Mouse (Mus musculus): ENCODE data around the gene Gtf3c6.

Gtf3c6 gene

DNA sequence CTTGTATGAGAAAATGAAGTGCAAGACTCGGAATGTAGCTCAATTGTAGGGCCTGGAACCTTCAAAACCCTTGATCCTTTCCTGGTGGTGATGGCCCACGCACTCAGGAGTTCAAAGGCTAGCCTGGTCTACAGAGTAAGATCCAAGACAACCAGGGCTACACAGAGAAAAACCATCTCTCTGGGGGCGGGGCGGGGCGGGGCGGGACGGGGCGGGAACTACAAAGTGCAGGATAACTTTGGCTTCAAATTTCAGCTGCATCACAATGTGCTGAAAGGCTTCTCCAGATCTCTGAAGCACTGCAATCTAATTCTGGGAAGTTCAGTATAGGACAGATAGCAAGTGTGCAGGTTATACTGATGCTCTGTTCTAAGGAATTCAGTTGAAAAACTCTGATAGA is 1.6 kb upstream of the Gtf3c6 start:
- peak; percentile 29 for DNase-seq (ENCODE audit: extremely low read depth, insufficient read length, low spot score)

DNA sequence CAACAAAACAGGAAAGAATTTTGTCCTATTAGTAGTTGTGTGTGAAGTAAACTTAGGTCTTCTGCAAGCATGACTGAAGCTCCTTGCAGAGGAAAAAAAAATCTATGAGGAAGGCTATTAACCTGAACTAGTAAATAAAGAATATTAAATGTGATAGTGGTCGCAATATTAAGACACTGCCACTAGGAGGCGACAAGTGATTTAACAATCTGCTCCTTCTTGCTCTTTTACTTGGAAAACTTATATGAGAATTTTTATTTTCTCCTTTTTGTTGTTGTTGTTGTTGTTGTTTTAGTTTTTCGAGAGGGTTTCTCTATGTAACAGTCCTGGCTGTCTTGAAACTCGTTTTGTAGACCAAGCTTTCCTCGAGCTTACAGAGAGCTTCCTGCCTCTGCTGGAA is 1.1 kb upstream of the Gtf3c6 start:
- DNase-seq (ENCODE audit: extremely low read depth, insufficient read length, low spot score), result peak; percentile 33

DNA sequence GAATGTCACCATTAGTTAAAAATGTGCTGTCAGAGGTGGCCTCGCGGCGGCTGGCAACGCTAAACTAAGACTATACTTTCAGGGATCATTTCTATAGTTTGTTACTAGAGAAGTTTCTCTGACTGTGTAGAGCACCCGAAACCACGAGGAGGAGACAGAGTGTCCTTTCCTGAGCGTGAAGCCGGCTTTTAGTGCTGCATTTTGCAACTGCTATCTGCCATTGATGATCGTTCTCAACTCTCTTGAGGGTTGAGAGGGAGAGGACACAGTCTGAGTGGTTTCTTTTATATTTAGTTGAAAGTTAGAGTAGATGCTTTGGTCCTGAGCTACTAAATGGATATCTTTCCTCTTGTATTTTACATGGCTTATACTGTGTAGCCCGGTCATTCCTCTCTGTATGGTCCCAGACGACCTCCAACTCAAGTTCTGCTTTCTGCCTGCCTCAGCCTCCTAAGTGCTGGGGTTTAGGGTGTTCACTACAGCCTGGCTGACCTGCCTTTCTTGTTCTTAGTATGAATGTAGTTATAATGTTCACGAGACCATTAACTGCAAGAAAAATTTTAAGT is 576 bp upstream of the Gtf3c6 start:
- DNase-seq (ENCODE audit: extremely low read depth, insufficient read length, low spot score), result peak; percentile 80

DNA sequence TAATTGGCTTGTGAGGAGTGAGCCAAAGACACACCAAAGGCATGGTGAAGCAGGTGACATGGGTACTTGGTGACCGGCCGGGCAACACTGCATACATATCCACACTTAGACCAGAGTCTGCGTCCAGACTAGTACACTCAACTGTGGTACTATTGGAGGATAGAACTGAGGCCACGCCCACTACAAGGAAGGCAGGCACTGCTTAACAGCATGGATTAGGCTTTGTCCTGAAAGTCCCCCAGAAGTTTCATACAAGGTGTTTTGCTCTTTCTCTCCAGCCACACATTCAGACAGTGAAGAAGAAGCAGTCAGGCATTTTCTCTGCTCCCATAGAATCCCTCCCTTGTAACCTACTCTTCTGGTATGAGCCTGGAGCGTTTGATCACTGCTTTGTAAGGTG is 1.2 kb downstream of the Gtf3c6 start:
- DNase-seq (ENCODE audit: extremely low read depth, insufficient read length, low spot score), result peak; percentile 44

DNA sequence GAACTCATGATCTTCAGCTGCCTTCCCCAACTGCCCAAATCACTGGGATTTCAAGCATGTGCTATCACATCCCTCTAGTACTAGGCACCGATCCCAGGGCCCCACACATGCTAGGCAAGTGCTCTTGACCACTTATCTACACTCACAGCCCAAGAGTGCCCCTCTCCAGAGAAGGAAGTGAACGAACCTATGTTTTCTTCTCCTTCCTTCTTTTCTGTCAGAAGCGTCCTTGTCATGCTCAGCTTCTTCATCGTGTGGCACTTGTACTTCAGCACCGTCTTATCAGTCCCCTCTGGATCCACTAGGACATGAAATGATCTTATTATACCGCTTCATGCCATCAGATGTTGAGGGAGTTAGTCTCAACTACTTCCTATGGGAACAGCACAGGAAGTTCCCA is 6.9 kb downstream of the Gtf3c6 start:
- DNase-seq (ENCODE audit: extremely low read depth, insufficient read length, low spot score), result no peak

DNA sequence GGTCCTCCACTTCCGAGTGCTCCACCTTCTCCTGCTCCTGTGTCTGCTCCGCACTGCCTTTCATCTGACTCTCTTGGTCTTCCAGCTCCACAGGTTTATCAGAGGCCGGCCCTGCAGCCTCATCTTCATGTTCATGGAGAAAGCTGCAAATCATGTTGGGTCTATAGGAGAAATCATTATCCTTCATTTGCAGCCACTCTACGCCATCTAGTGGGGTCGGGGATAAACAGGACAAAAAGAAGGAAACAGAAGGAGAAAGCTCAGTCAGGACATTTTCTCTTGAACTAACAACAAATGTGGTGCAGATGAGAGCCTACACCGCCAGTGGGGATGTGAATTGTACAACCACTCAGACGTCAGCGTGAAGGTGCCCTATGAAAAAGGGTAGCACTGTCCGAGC is 8.3 kb downstream of the Gtf3c6 start:
- DNase-seq (ENCODE audit: extremely low read depth, insufficient read length, low spot score), result no peak

DNA sequence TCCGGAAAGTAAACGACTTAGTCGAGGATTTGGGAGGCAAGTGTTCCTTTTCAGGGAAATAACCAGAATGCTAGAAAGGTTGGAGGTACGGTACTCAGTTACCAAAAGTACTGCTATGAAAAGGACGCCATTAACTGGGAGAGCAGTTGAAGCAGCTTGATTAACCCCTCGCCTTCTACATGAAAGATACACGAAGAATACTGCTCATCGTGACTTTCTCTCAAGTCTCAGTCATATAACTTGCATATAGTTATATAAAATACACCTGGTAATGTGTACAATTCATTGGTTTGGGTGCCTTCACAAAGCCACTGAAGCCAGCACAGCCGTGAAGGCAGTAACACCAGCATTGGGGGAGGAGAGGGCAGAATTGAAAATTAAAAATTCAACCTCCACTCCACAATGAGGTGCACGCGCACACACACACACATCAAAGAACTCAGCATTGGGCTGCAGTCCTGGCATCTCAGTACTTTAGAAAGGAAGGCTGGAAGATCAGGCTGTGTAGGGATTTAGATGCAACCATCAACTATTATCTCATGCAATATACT is 10.7 kb downstream of the Gtf3c6 start:
- no peak for DNase-seq (ENCODE audit: extremely low read depth, insufficient read length, low spot score)

DNA sequence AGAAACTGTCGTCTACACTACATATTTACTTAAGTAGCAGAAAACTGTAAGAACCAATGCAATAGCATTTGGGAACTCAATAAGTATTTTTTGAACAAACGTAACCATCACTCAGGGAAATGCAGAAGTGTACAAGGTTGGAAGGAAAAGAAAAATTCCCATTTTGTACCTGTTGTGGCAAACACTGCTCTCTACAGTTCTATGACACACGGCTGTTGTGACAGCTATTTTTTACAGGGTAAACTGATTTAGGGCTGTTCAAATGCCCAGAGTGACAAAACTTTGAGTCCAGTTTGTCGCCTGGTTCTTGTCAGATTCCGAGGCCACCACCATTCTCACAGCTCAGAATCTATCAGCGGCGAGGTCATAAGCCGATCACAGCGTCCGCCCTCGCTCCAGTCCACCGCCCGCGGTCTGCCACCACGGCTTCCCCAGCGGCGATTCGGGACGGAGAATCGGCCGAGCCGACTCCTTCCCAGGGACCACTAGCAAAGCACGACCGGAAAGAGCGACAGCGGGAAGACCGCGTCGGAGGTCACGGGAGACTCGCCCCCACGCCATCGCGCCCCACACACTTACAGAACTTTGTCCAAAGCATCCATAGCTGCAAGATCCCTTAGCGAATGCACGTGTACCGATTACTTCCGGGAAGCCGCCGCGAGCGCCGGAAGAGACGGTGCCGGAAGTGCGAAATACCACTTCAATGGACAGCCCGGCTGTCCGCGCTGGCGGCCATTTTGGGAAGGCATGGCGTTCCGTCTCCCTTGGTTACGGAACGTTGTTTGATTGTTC is 11.3 kb downstream of the Gtf3c6 start, which contains the start of gene Rpf2:
Gene Rpf2 (minus strand): TSS at position 663 of the 792 bp plus-strand sequence.
- peak; percentile 88 for DNase-seq (ENCODE audit: extremely low read depth, insufficient read length, low spot score)

DNA sequence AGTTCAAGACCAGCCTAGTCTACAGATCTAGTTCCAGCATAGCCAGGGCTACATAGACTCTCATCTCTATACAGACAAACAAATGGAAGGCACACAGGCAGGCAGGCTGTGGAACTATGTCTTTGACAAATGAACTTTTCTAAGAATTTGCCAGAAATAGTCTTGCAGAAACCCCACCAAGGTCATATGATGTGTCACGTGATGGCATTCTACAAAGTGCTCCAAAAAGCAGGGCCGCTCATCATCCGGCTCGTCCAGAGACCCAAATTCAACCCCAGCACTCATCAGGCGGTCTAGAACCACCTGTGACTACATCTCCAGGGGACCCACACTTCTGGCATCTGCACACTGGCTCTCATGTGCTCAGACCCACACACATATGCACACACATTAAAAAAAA is 20.1 kb downstream of the Gtf3c6 start:
- no peak for DNase-seq (ENCODE audit: extremely low read depth, insufficient read length, low spot score)

DNA sequence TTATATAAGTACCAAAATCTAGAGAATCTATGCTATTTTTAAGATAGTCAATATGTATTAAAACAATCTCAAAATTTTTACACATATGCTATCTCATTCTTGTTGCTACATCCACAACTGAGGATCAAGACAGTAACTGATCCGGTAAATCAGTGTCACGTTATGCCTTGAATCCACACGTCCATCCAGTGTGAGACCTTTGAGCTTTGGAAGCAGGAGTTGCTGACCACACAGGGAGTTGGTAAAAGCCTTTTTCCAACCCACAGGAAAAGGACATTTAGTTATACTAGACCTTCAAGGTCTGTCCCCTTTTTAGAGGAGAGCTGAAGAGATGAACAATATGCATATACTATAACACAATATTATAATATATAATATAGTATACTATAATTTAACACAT is 24.7 kb downstream of the Gtf3c6 start:
- DNase-seq (ENCODE audit: extremely low read depth, insufficient read length, low spot score), result no peak

DNA sequence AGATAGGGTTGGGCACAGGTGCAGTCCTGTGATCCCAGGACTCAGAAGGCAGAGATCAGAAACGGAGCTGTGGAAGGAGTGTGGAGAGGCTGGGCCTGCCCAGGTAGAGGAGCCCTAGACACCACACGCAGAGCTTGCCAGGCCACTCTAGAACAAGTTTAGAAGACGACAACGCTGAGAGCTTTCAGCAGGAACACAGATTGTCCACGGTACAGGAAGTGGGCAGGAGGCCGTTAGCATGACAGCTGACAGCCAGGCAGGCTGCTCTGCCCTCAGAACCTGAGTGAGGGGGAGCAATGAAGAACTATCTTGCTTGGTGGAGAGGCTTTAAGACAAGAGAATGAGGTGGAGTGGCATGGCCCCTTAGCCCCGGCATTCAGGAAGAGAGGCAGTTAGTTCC is 25.5 kb downstream of the Gtf3c6 start:
- DNase-seq (ENCODE audit: extremely low read depth, insufficient read length, low spot score), result no peak

DNA sequence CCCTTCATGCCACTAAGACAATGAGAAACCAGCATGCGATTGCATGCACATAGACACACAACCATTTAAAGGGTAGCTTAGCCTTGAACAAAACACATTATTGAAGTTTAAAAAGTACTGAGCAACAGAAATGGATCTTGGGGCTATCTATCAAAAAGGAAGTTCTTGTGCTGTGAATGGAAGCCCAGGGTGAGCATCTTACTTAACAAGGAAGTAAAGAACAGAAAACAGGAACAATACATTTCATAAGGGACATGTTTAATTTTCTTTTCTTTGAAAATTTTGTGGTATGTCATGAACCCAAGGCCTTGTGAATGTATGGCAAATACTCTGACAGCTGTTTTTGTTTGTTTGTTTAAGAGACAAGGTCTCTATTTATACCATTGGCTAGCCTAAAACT is 28.2 kb downstream of the Gtf3c6 start:
- no peak for DNase-seq (ENCODE audit: extremely low read depth, insufficient read length, low spot score)

DNA sequence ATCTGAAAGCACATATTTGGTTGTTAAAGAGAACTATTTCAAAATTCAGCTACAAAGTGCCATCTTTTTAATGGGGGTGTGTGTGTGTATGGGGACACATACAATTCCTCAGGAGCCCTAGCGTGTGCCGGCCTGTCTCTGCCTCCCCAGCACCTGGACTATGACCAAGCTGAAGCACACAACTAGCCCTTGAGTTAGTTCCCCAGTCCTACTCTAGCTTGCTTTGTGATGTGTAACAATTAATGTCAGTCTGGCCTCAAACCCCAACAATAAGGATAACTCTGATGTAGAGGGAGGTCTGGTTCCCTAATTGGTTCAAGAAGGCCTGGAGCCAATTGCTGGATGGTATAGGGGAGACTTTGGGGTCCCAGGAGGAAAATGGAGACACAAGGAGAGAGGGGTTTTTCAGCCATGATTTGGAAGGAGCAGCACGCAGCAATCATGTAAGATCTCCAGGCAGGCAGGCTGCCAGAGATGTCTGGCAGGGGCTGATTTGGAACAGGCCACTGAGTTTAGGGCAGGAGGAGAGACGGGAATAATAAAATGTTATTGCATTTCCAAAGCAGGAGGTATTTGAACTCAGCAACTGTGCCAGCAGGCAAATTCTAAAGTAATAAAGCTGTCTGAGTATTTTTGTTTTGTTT is 30.1 kb downstream of the Gtf3c6 start:
- no peak for DNase-seq (ENCODE audit: extremely low read depth, insufficient read length, low spot score)

DNA sequence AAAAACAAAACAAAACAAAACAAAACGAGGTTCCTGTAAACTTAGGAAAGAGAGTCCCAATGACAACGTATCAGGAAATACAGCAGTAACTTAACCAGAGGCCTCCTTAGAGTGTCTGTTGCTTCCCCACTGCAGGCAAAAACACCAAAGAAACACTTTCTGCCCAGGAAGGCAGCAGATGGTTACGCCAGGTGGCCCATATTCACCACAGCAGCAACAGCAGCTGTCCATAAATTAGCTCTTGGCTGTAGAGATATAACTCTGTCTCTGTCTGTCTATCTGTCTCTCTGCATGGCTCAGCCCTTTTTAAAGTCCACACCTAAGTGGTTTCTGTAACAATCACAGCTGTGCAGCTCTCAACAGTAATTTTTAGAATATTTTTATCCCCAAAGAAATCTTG is 39.0 kb downstream of the Gtf3c6 start:
- DNase-seq (ENCODE audit: extremely low read depth, insufficient read length, low spot score), result no peak

DNA sequence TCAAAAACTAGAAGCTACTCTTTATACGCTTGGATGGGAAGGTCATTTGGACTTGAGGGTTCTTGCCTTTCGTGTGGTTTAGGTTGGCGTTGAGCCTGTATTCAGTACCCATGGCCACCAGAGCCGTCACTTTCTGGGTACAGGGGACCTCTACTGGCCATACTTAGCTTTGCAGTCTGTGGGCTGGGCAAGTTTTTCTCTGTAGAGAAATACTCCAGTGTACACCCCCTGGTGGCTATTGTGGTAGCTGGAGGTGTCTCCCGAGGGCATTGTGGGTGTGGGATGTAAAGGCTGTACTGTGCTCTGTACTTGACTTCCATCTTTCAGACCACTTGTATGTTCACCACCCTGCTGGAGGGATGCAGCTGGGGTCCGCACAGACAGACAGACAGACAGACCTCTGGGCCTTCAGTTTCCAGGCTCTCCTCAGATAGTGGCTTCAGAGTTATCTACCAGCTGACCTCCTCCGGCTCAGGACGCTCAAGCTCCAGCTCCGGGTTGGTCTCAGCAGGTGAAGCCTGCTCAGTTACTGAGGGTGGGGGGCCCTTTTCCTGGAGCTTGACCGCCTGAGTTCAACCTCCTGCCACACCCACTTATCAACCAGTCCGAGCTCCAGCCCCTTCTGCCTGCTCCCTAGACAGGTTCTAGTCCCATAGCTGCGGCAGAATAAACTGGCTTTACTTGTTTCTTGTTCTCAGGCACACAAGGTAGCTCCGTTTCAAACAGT is 45.3 kb downstream of the Gtf3c6 start:
- peak; percentile 47 for DNase-seq (ENCODE audit: extremely low read depth, insufficient read length, low spot score)

Data from 3134 (cell line).